Mouse (Mus musculus) MEL (cell line): ENCODE results near the gene Il2ra.

Experiments used
- BHLHE40 ChIP-seq: IDR thresholded peaks from 2 replicates; pipeline ENCODE4 v1.6.1; 2012; ENCODE audit warnings: low read depth, mild to moderate bottlenecking, inconsistent platforms, low read length, improper control_type of control experiment, borderline replicate concordance
- CTCF ChIP-seq, 3 experiments: IDR thresholded peaks in 2 of 3; conservative IDR thresholded peaks in 1 of 3; 2 replicates each; pipeline ENCODE4 v1.5.1; 2011 to 2012; ENCODE audit warnings: low read length in 3 of 3, low read depth in 2 of 3, mild to moderate bottlenecking in 2 of 3, improper control_type of control experiment in 1 of 3, inconsistent platforms in 1 of 3, mixed read lengths in 1 of 3, moderate library complexity in 1 of 3; ENCODE audit not compliant: control insufficient read depth in 1 of 3, insufficient read depth in 1 of 3, poor library complexity in 1 of 3, severe bottlenecking in 1 of 3
- EP300 ChIP-seq, 2 experiments: IDR thresholded peaks; 2 replicates each; pipeline ENCODE4 v1.6.1; 2011; ENCODE audit warnings: improper control_type of control experiment in 2 of 2, low read length in 2 of 2, low read depth in 1 of 2, mild to moderate bottlenecking in 1 of 2
- GATA1 ChIP-seq: IDR thresholded peaks from 2 replicates; pipeline ENCODE4 v1.6.1; 2011; ENCODE audit warnings: low read depth, low read length, improper control_type of control experiment
- MAX ChIP-seq: IDR thresholded peaks from 2 replicates; pipeline ENCODE4 v1.6.1; 2011; ENCODE audit warnings: low read length, improper control_type of control experiment
- POLR2A ChIP-seq, 2 experiments: IDR thresholded peaks; 2 replicates each; pipeline ENCODE4 v1.6.1; 2011 to 2012; ENCODE audit warnings: low read length in 2 of 2, mild to moderate bottlenecking in 2 of 2, control low read depth in 1 of 2, improper control_type of control experiment in 1 of 2, low read depth in 1 of 2, moderate library complexity in 1 of 2; ENCODE audit not compliant: control insufficient read depth in 1 of 2, insufficient read depth in 1 of 2, poor library complexity in 1 of 2
- ZKSCAN1 ChIP-seq: IDR thresholded peaks from 2 replicates; pipeline ENCODE4 v1.6.1; 2012; ENCODE audit warnings: low read depth, mild to moderate bottlenecking, inconsistent platforms, low read length, improper control_type of control experiment, moderate library complexity

DNA sequence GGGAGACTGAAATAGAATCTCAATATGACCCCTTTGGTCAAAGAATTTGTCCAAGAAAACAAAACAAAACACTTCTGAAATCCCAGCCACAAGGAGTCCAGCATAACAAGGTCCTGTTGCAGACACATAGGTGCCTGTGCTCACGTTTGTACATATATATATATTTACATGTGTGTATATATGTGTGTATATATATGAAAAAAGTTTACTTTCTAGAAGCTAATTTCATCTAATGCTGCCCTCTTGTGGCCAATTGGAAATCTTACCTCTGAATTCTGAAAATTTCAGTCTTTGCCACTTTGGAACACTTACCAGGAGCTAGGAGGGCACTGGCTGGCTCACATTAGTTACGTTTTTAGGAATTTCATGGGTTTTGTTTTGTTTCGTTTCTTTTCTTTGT, 44.8 kb downstream of the Il2ra start:
- TF ChIP-seq MAX (no peak), POLR2A (IDR thresholded peaks at IDR 0.05; ENCODE audit: control insufficient read depth in 1 of 2, insufficient read depth in 1 of 2, low read depth in 1 of 2, low read length in 2 of 2, poor library complexity in 1 of 2) (no peak), EP300 (IDR thresholded peaks at IDR 0.05; ENCODE audit: low read depth in 1 of 2, low read length in 2 of 2) (no peak), GATA1 (no peak), CTCF (IDR thresholded peaks at IDR 0.05 in 2 of 3, conservative IDR thresholded peaks at IDR 0.05 in 1 of 3; ENCODE audit: control insufficient read depth in 1 of 3, insufficient read depth in 1 of 3, low read depth in 2 of 3, low read length in 3 of 3, poor library complexity in 1 of 3, severe bottlenecking in 1 of 3) (peak; percentile 9 to 70 (median 26); a peak in 5 of 6 replicates), BHLHE40 (no peak), ZKSCAN1 (no peak)
